Mouse (Mus musculus) myocyte (in vitro differentiated cells): Measurements from ENCODE around the gene Asb13.

Source experiments
- CEBPB ChIP-seq: IDR thresholded peaks from 2 replicates; pipeline ENCODE4 v1.6.1; 2011; ENCODE audit warnings: mild to moderate bottlenecking, moderate library complexity; ENCODE audit not compliant: poor library complexity, insufficient read depth, severe bottlenecking
- MAX ChIP-seq: IDR thresholded peaks from one replicate; pipeline ENCODE4 v1.6.1; 2011; ENCODE audit warnings: low read depth, mild to moderate bottlenecking, control low read depth
- MYOG ChIP-seq, 3 experiments: IDR thresholded peaks; one replicate each; pipeline ENCODE4 v1.6.1; 2011; ENCODE audit warnings: control low read depth in 2 of 3, low read depth in 2 of 3, mild to moderate bottlenecking in 2 of 3; ENCODE audit not compliant: insufficient read length in 2 of 3, control insufficient read depth in 1 of 3, insufficient read depth in 1 of 3
- POLR2A ChIP-seq: IDR thresholded peaks from one replicate; pipeline ENCODE4 v1.6.1; 2011; ENCODE audit warnings: low read depth, mild to moderate bottlenecking, control low read depth, moderate library complexity; ENCODE audit not compliant: insufficient read length
- REST ChIP-seq: IDR thresholded peaks from one replicate; pipeline ENCODE4 v1.6.1; 2011; ENCODE audit warnings: mild to moderate bottlenecking, control low read depth, moderate library complexity; ENCODE audit not compliant: insufficient read depth, insufficient read length
- TCF12 ChIP-seq: IDR thresholded peaks from one replicate; pipeline ENCODE4 v1.6.1; 2011; ENCODE audit warnings: mild to moderate bottlenecking, control low read depth; ENCODE audit not compliant: poor library complexity, insufficient read depth, severe bottlenecking

GRCm38 (mm10) chr13:3669611-3670010, 35.8 kb downstream of the Asb13 start:
- TF ChIP-seq POLR2A (no peak), TCF12 (no peak), MAX (no peak), REST (no peak), MYOG (IDR thresholded peaks at IDR 0.05; ENCODE audit: control insufficient read depth in 1 of 3, insufficient read depth in 1 of 3, insufficient read length in 2 of 3, low read depth in 2 of 3) (no peak), CEBPB (no peak)
